Mouse (Mus musculus) small intestine, adult 2 months (tissue): ENCODE data around the gene Gm5737.

ENCODE experiments used
- CTCF ChIP-seq: fragments of 200-500 bp; IDR thresholded peaks from 2 replicates; pipeline ENCODE4 v1.5.1; 2012; ENCODE audit warnings: low read depth, mild to moderate bottlenecking, control low read depth, inconsistent platforms, low read length, moderate library complexity, mixed read lengths; ENCODE audit not compliant: insufficient replicate concordance, insufficient read length; ENCODE audit errors: extremely low read depth
- POLR2A ChIP-seq: fragments of 200-500 bp; IDR thresholded peaks from 2 replicates; pipeline ENCODE4 v1.6.1; 2012; ENCODE audit warnings: low read depth, mild to moderate bottlenecking, control low read depth, inconsistent platforms, low read length, moderate library complexity

DNA sequence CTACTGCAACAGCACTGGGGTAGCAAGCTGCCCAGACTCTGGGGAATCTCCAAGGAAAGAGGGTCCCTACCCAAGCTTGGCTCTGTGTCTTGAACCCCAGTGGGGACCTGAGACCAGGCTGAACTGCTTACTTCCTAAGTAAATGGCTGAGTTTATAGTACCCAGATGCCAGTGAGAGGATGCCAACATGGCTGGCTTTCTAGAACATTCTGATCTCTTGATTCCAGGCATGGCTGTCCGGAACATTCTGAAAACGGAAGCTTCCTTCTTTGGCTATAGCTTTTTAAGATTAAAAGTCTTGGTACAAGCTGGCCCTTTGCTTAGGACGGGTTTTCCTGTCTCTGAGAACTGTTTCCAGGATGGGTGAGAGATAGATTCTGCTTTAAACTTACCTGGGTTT lies 61.9 kb downstream of the Gm5737 start:
- no peak for TF ChIP-seq CTCF
- no peak for TF ChIP-seq POLR2A
